Mouse (Mus musculus) hindbrain, postnatal 0 days (tissue): Measurements from ENCODE around the gene Polg2. TPM values are rescaled to one million over a fixed set of nuclear protein-coding genes. Genes with fewer than 3 reads are reported as not detected.

Source experiments
- ATAC-seq: fragments of 200-750 bp; cut with Nextera tagmentation; 2 replicates; pipeline ENCODE4 v1.8.0; 2017; ENCODE audit warnings: mild to moderate bottlenecking, moderate TSS enrichment, moderate library complexity
- DNase-seq: peaks from one replicate; pipeline ENCODE4 v3.0.0-alpha.2; 2015; ENCODE audit warnings: low spot score
- H3K27ac ChIP-seq: fragments of 300-500 bp; sonication (generic); 2 replicates; pipeline ENCODE4 v1.5.1; 2014; ENCODE audit warnings: mild to moderate bottlenecking
- H3K27me3 ChIP-seq: fragments of 300-500 bp; sonication (generic); 2 replicates; pipeline ENCODE4 v1.6.1; 2014; ENCODE audit warnings: low read length, mixed read lengths; ENCODE audit not compliant: insufficient read depth
- H3K36me3 ChIP-seq: fragments of 300-500 bp; sonication (generic); 2 replicates; pipeline ENCODE4 v1.6.1; 2014; ENCODE audit warnings: low read length, mixed read lengths; ENCODE audit not compliant: insufficient read depth
- H3K4me1 ChIP-seq: fragments of 300-500 bp; sonication (generic); 2 replicates; pipeline ENCODE4 v1.6.1; 2014; ENCODE audit warnings: antibody characterized with exemption, low read length, mixed read lengths; ENCODE audit not compliant: insufficient read depth
- H3K4me2 ChIP-seq: fragments of 300-500 bp; sonication (generic); 2 replicates; pipeline ENCODE4 v1.6.1; 2014; ENCODE audit warnings: low read depth, mild to moderate bottlenecking, low read length, moderate library complexity, mixed read lengths
- H3K4me3 ChIP-seq: fragments of 300-500 bp; sonication (generic); 2 replicates; pipeline ENCODE4 v1.5.1; 2014; ENCODE audit warnings: low read length
- H3K9ac ChIP-seq: fragments of 300-500 bp; sonication (generic); replicated peaks from 2 replicates; pipeline ENCODE4 v1.6.1; 2014; ENCODE audit warnings: mild to moderate bottlenecking, low read length, moderate library complexity, mixed read lengths
- H3K9me3 ChIP-seq: fragments of 300-500 bp; sonication (generic); 2 replicates; pipeline ENCODE4 v1.6.1; 2016; ENCODE audit warnings: low read length, mixed read lengths
- CTCF ChIP-seq: IDR thresholded peaks from 2 replicates; pipeline ENCODE4 v1.5.1; 2016; ENCODE audit warnings: antibody characterized with exemption, control low read depth, low read depth
- WGBS: fragments of 180-500 bp; shearing (Covaris S2); extraction: QIAGEN DNeasy Blood & Tissue Kit; methylation state at CpG from one replicate; pipeline ENCODE4 v1.1.7; 2014; 5-methylcytosine and 5-hydroxymethylcytosine counted together
- polyA plus RNA-seq: library from polyadenylated mRNA; unstranded; fragments of >200 nt; fragmentation: Nextera tagmentation; extraction: Ambion mirVana; gene quantifications from 2 replicates; pipeline ENCODE4 v1.2.1, GENCODE M21; 2015
- total RNA-seq: library from RNA; depleted of rRNA; stranded (reverse); fragments of >200 nt; gene quantifications from 2 replicates; pipeline ENCODE4 v1.2.3, GENCODE M21; 2014; rRNA removed

Polg2 gene
- total RNA-seq, result 8.3 and 12.9 TPM in 2 replicates
- polyA plus RNA-seq, result 9.5 and 11.4 TPM in 2 replicates

DNA sequence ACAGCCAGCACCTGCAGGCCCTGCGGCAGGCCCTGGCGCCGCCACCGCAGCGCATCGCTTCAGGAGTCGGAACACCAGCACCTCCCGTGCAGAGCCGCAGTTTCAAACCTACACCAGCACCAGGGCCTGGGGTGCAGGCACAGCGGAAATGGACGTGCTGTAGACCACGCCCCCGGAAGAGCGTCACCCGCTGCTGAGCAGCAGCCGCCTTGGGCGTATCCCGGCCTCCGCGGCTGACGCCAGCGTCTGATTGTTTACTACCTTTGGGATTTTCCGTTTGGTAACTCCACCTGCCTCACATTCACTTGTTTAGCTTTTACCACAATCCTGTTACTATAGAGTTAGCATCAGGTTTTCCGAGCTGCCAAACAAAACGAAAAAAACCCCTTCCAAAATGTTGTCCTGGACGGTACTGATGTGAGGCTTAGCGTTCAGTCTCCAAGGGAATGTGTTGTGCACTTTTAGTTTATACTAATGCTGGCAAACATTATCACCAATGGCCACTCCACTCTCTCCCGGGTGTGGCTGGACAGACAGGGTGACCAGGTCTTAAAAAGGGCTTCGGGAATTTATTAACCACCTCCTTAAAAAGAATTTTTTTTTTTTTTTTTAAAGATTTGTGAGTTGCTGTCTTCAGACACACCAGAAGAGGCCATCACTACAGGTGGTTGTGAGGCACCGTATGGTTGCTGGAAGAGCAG is at the start of gene Polg2:
Gene Polg2, minus strand, starts transcription at position 150 of the 701 bp plus-strand sequence.
- peak within 1 kb of the TSS; percentile 88 for H3K27ac ChIP-seq
- peak within 1 kb of the TSS; percentile 72 for H3K4me3 ChIP-seq
- H3K4me2 ChIP-seq, result peak within 1 kb of the TSS; percentile 92
- H3K4me1 ChIP-seq, result 0 out of 2 replicates have a peak, but pooled peaks cover 2% of the 10 kb centered on the region
- H3K36me3 ChIP-seq, result peaks cover 39% of the 10 kb centered on the region
- ATAC-seq (peak; percentile 99), DNase-seq (peak; percentile 96)
- TF ChIP-seq CTCF, result no peak
- peak within 1 kb of the TSS; percentile 76 for H3K9ac ChIP-seq
- WGBS, result 2% methylated on average over 29 of the region's 30 CpGs
- H3K27me3 ChIP-seq, result no peaks in the 10 kb centered on the region
- H3K9me3 ChIP-seq, result no peaks in the 10 kb centered on the region

DNA sequence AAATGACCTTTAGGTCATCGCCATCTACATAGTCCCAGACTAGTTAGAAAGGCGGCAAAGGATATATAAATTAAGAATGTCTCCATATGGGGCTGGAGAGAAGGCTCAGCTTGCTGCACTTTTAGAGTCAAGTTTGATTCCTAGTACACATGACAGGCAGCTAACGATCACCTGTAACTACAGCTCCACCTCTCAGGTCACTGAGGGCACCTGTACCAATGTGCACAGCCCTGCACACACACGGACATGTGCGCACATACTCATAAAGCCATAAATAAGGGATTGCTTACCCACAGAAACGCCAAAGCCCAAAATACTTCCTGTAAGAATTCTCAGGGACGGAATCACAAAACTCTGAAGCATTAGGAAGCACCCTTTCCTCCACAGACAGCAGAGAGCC is 48.7 kb upstream of the Polg2 start:
- H3K27me3 ChIP-seq, result no peaks in the 10 kb centered on the region
- H3K9me3 ChIP-seq, result no peaks in the 10 kb centered on the region
- H3K4me2 ChIP-seq, result no peak overlapping the region
- no peak for TF ChIP-seq CTCF
- WGBS, result 95% methylated on average over 7 of the region's 7 CpGs
- no peak overlapping the region for H3K27ac ChIP-seq
- H3K36me3 ChIP-seq, result peaks cover 31% of the 10 kb centered on the region
- H3K4me3 ChIP-seq, result no peak overlapping the region
- H3K4me1 ChIP-seq, result no peaks in the 10 kb centered on the region
- no peak for ATAC-seq
- no peak overlapping the region for H3K9ac ChIP-seq
- no peak for DNase-seq

DNA sequence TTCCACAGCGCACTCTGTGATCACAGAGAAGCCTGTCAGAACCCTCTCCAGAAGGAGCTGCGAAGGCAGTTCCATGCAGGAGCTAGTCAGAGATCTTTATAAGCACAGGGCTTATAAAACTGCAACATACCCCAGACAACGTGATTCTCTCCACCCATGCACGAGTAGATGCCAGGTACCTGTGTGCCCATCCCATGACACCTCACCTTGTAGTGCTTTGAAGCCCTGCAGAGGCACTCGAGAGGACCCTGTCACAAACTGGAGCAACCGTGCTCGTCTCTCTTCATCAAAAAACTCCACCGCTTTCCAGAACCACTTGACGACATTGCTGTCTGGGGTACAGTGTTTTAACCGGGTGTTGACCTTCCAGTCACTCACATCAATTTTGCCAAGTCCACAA is 45.1 kb upstream of the Polg2 start:
- 0 out of 2 replicates have a peak, but pooled peaks cover 4% of the 10 kb centered on the region for H3K4me1 ChIP-seq
- H3K9ac ChIP-seq, result no peak overlapping the region
- H3K9me3 ChIP-seq, result no peaks in the 10 kb centered on the region
- WGBS, result 93% methylated on average over 10 of the region's 10 CpGs
- no peaks in the 10 kb centered on the region for H3K27me3 ChIP-seq
- DNase-seq (no peak), ATAC-seq (no peak)
- no peak overlapping the region for H3K27ac ChIP-seq
- peaks cover 40% of the 10 kb centered on the region for H3K36me3 ChIP-seq
- TF ChIP-seq CTCF, result no peak
- no peak overlapping the region for H3K4me2 ChIP-seq
- H3K4me3 ChIP-seq, result no peak overlapping the region

DNA sequence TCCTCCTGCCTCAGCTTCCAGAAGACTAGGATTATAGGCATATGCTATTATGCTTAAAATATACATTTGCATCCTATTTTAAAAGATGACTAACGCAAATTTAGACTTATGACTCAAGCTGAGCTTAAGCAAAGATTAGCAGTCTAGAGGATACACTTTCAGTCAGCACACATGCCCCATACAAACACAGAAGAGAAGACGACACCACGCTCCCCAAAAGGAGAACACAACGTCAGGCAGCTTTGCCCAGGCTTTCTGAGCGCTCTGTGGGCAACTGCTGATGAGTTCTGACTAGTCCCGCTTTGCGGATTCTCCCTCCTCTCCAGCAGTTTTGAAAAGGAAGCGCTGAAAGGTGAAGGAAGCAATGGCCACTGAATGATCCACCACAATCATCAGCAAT is 44.4 kb upstream of the Polg2 start:
- no peak for TF ChIP-seq CTCF
- no peak overlapping the region for H3K4me2 ChIP-seq
- no peaks in the 10 kb centered on the region for H3K9me3 ChIP-seq
- ATAC-seq (no peak), DNase-seq (no peak)
- no peak overlapping the region for H3K27ac ChIP-seq
- H3K36me3 ChIP-seq, result peaks cover 43% of the 10 kb centered on the region
- H3K4me3 ChIP-seq, result no peak overlapping the region
- no peaks in the 10 kb centered on the region for H3K27me3 ChIP-seq
- 0 out of 2 replicates have a peak, but pooled peaks cover 4% of the 10 kb centered on the region for H3K4me1 ChIP-seq
- WGBS, result 91% methylated on average over 8 of the region's 8 CpGs
- H3K9ac ChIP-seq, result no peak overlapping the region

DNA sequence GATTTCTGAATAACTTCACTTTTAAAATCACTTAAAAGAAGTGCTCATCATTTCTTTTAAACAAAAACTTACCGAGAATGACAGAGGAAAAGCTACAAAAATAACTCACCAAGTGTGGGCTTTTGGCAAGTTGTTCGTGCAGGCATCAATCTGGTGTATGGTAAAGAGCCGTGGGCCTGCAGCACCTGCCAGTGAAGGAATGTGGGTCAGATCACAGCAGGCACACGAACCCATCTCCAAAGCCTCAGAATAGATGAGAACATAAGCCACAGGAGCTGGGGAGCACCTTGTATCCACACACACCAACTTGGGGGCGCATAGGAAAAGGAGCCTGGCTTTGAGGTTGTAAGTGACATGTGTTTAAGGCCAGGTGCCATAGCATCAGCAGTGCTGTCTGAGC is 43.6 kb upstream of the Polg2 start:
- H3K27ac ChIP-seq, result peak overlapping the region; percentile 60; the same call in 1 of the 2 replicates
- DNase-seq, result no peak
- ATAC-seq, result peak; percentile 27; the same call in 1 of the 2 replicates
- peaks cover 35% of the 10 kb centered on the region for H3K36me3 ChIP-seq
- WGBS, result 62% methylated on average over 5 of the region's 5 CpGs
- no peak overlapping the region for H3K4me2 ChIP-seq
- no peak overlapping the region for H3K9ac ChIP-seq
- H3K4me3 ChIP-seq, result no peak overlapping the region
- H3K4me1 ChIP-seq, result 0 out of 2 replicates have a peak, but pooled peaks cover 4% of the 10 kb centered on the region
- TF ChIP-seq CTCF, result no peak
- H3K27me3 ChIP-seq, result no peaks in the 10 kb centered on the region
- H3K9me3 ChIP-seq, result no peaks in the 10 kb centered on the region

DNA sequence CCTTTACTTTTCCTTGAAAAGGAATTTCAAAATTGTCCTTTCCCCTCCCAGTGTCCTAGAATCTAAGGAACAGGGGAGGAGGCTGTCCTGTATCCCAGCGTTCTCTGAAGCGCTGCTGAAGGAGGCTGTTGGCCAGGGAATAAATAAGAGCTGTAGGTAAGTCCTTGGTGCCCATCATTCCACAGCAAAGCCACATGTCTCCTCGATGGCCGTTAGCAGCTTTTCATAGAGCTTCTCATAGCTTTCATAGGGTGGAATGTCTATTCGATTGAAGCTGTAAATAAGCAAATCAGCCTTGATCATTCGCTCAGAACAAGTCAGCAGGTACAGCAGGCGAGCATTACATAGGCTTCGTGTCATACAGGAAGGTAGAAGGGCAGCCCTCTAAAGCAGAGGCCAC is 43.2 kb upstream of the Polg2 start:
- Histone ChIP-seq H3K4me2 (no peak overlapping the region), H3K4me1 (0 out of 2 replicates have a peak, but pooled peaks cover 4% of the 10 kb centered on the region), H3K9ac (no peak overlapping the region), H3K36me3 (peaks cover 31% of the 10 kb centered on the region), H3K9me3 (no peaks in the 10 kb centered on the region), H3K27me3 (no peaks in the 10 kb centered on the region), H3K27ac (peak overlapping the region; percentile 60), H3K4me3 (no peak overlapping the region)
- no peak for TF ChIP-seq CTCF
- ATAC-seq (no peak), DNase-seq (no peak)
- 84% methylated on average over 8 of the region's 8 CpGs for WGBS

DNA sequence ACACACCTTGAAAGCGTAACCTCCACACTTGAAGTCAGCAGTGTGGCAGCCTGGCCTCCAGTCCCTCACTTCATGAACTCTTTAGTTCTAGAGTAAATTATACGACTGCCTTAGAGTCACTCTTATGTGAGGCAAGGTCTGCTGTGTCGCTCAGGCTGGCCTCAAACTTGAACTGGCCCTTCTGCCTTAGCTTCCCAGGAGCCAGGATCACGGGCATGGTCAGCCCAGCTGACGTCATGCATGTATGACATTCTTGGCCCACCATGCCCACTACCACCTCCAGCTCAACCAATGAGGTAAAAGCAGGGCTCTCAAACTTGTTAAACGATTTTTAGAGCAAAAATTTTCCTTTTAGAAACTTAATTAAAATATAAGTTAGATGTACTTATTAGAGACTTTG is 42.1 kb upstream of the Polg2 start:
- 0 out of 2 replicates have a peak, but pooled peaks cover 4% of the 10 kb centered on the region for H3K4me1 ChIP-seq
- 79% methylated on average over 6 of the region's 6 CpGs for WGBS
- H3K4me3 ChIP-seq, result no peak overlapping the region
- peaks cover 30% of the 10 kb centered on the region for H3K36me3 ChIP-seq
- H3K27ac ChIP-seq, result peak overlapping the region; percentile 22; the same call in 1 of the 2 replicates
- no peaks in the 10 kb centered on the region for H3K9me3 ChIP-seq
- no peak overlapping the region for H3K4me2 ChIP-seq
- no peak for ATAC-seq
- no peak for DNase-seq
- no peak overlapping the region for H3K9ac ChIP-seq
- TF ChIP-seq CTCF, result no peak
- H3K27me3 ChIP-seq, result no peaks in the 10 kb centered on the region
